Mouse (Mus musculus): ENCODE results near the gene Cse1l.

The Cse1l gene

GRCm38 (mm10) chr2:166900792-166901505, 4.9 kb upstream of the Cse1l start:
- no peak for DNase-seq (ENCODE audit: low spot score)

DNA sequence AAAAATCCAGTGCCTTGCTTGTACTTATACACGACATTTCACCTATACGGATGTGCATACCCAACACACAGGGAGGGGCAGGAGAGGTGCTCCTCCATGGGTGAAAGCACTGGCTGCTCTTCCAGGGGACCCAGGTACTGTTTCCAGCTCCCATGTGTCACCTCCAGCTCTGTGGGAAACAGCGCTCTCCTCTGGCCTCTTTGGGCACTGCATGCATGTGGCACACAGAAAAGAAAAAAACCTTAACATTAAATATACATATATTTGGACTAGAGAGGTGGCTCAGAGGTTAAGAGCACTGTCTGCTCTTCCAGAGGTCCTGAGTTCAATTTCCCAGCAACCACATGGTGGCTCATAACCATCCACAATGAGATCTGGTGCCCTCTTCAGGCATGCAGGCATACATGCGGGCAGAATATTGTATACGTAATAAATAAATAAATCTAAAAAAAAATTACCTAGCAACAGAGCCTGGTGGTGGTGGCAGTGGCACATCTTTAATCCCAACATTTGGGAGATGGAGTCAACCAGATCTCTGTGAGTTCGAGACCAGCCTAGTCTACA, 2.0 kb upstream of the Cse1l start:
- DNase-seq (ENCODE audit: low spot score) = no peak

GRCm38 (mm10) chr2:166906523-166907182, 813 bp downstream of the Cse1l start:
- DNase-seq (ENCODE audit: low spot score) = no peak

GRCm38 (mm10) chr2:166909729-166910128, 3.9 kb downstream of the Cse1l start:
- DNase-seq (ENCODE audit: low spot score) = no peak

GRCm38 (mm10) chr2:166910536-166910935, 4.7 kb downstream of the Cse1l start:
- no peak for DNase-seq (ENCODE audit: low spot score)

- no peak for DNase-seq (ENCODE audit: low spot score)
These were observed 18.1 kb downstream of the Cse1l start for GRCm38 (mm10) chr2:166923971-166924370.

DNA sequence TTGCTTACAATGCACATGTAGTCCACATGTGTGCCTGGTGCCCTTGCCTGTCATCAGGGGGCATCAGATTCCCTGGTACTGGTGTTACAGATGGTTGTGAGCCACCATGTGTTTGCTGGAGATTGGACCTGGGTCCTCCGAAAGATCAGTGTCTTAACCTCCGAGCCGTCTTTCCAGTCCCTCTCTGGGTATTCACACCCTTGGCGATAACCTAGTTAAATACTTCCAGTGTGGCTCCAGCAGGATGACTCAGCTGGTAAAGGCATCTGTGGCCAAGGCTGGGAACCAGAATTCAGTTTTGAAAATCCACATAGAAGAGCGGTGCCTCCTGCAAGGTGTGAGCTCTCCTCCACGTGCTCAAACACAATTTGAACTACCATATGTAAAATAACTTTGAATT, 28.1 kb downstream of the Cse1l start:
- no peak for DNase-seq (ENCODE audit: low spot score)

DNA sequence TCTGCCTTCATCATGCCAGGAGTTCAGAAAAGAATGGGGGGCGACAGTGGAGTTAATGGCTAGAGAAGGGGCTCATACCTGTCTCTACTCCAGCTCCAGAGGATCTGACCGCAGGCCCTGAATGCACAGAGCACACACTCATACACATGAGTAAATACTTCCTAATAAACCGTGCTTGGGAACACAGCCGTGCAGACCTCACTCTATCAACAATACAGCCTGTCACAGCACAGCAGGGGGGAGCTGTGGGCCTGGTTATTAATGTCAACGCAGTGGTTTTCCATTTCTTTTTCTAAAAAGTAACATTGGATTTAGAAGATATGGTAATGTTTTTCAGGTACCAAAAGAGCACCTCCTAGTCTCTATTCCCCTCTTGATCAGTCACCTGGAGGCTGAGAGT, 28.6 kb downstream of the Cse1l start:
- DNase-seq (ENCODE audit: low spot score) = no peak

- DNase-seq (ENCODE audit: low spot score) = no peak
These were observed 29.7 kb downstream of the Cse1l start for GRCm38 (mm10) chr2:166935582-166935981.

DNA sequence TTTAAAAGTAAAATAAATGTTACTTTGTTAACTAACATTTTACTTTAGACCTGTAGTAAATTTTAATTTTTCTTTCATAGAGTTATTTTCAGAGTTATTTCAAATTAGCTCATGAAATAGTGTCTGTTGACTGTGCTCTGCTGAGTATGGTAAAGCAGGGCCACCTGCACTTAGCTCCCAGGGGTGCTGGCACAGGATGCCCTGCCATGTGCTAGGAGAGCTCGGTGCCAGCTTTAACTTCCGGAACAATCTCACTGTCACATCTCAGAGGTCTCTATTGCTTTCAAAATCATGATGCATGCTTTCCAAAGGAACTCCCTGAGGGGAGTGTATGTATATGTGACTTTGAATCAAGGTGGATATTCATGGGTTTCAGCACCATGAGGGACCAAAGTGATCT, 30.3 kb downstream of the Cse1l start:
- DNase-seq (ENCODE audit: low spot score) = no peak

GRCm38 (mm10) chr2:166943146-166943545, 37.3 kb downstream of the Cse1l start:
- DNase-seq (ENCODE audit: low spot score) = no peak

- no peak for DNase-seq (ENCODE audit: low spot score)
These were observed 38.5 kb downstream of the Cse1l start for GRCm38 (mm10) chr2:166944346-166944745.

- DNase-seq (ENCODE audit: low spot score) = no peak
These were observed 39.6 kb downstream of the Cse1l start for GRCm38 (mm10) chr2:166945456-166945855.

DNA sequence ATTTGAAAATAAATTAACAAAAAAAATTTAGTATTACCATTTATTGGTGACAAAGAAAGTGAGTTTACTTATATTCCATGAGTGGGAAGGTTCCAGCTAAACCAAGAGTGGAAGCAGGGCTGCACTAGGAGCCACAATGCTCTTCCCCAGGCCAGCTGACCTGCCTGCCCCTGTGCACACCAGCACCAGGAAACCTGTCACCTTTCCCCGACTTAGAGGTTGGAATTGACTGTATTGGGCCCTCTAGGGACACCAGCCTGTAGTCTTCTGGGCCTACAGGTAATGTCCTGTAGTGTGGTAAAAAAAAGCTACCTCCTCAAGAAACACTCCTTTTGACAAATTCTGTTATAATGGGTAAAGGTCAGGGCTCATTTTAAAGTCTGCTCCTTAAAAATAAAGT, 42.4 kb downstream of the Cse1l start:
- DNase-seq (ENCODE audit: low spot score) = no peak

DNA sequence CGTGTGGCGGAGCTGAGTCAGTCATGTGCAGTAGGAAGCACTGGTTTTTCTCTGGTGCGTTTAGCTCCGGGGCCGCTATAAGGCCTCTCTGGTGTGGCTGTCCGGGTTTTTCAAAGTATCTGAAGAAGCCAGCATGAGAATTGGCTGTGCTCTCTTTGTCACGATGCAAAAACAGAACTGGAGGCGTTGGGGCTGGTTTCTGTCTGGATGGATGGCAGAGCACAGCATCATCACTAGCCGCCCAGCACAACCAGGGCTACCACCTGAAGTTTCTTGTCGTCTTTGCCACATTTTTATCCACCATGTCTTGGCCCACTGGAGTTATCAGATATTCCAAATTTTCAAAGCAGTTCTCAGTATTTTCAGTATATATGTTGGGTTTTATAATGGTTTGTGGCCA, 43.1 kb downstream of the Cse1l start:
- no peak for DNase-seq (ENCODE audit: low spot score)

DNA sequence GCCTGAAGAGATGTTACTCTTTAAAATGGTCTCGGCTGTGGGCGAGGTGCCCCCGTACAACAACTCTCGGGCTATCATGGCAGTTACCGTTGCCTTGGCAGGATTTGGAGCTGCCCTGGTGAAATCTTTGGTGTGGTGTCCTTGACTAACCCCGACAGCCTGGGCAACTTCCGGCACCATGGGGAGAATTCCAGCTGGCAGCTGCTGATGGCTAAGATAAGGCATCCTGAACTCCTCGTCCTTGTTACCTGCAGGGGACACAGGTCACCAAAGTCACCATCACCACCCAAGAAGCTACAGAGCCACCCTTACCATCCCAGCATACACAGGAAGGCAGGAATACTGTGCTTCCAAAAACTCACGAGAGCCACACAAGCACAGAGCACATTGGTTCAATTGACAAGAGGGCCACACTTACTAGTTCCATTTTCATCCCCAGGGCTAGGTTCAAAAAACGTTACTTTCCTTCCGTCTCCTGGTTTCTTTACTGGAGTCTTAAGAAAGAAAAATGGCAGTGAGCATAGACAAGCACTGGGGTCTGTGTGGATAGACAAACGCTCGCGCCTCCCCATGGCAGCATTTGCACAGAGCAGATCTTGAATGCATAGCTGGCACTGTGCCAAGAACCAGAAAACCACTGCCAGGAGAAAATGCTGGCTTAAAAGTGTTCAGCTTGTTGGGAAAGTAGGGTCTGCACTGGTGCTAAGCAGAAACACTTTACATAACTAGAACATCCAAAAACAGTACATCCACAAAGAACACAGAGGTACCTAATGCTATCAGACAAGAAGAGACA, 45.2 kb downstream of the Cse1l start:
- DNase-seq (ENCODE audit: low spot score) = no peak

DNA sequence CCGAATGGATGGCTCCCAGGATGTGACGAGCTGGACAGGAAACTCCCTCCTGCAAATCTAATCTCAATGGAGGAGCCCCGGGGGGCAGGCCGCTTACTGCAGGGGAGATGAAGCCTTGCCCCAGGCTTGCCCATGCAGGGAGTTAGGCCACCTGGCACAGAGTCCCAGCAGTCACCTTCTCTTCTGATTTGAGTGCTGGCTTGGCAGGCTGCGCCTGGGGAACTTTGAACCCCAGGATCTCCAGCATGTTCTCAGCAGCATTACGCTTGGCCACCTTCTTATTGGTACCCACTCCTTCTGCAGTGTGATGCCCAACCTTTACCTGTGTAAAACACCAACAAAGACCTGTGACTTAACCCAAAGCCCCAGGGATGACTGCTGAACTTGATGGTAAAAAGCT, 46.3 kb downstream of the Cse1l start:
- no peak for DNase-seq (ENCODE audit: low spot score)

DNA sequence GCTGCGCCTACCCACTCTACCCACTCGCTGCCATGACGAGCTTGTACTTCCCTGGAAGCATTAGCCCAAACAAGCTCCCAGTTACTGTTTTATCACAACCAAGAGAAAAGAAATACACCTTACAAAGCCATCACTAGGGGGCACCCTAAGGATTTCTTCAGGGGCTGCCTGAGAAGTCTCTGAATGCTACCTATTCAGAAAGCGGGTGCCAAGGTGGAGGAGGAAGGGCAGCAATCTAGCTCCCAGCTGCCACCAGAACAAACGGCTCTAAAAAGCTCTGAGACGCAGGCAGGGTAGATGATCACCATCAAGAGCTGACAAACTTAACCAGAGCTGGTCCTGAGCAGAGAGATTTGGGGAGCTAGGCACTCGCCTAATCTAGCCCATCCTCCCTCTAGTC, 51.0 kb downstream of the Cse1l start:
- peak; percentile 57 for DNase-seq (ENCODE audit: low spot score)

GRCm38 (mm10) chr2:166960648-166961330, 54.9 kb downstream of the Cse1l start:
- DNase-seq (ENCODE audit: low spot score) = no peak

DNA sequence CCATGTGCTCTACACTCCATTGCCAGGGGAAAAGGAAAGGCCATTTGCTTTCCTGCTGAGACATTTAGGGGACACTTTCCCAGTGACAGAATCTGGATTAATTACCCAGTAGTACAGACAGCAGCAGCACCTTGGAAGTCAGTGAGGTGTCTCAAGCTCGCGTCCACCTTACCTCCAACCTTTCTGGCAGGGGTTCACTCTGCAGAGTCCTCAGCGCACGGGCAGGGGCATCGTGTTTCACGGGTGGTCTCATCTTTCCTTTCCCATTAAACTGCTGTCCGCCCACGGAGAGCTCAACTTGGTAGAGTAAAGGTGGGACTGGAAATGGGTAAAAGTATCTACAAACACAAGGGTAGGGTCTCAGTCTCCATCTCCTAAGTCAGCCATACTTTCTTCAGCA, 57.4 kb downstream of the Cse1l start:
- no peak for DNase-seq (ENCODE audit: low spot score)

DNA sequence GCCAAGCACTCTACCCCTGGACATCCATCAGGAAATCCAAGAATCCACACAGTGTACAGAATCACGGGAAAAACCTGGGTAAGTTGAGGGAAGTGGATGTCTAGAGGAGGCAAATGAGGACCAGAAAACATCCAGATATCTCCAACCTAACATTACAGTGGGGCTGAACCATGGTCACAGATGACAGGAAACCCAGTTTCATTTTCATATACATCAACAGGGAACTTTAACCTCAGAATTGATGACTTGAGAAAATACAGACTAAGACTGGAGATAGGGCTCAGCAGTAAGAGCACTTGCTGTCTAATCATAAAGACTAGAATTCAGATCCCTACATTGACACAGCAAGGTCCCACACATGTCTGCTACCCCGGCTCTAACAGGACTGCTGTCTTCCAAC, 58.9 kb downstream of the Cse1l start:
- no peak for DNase-seq (ENCODE audit: low spot score)

DNA sequence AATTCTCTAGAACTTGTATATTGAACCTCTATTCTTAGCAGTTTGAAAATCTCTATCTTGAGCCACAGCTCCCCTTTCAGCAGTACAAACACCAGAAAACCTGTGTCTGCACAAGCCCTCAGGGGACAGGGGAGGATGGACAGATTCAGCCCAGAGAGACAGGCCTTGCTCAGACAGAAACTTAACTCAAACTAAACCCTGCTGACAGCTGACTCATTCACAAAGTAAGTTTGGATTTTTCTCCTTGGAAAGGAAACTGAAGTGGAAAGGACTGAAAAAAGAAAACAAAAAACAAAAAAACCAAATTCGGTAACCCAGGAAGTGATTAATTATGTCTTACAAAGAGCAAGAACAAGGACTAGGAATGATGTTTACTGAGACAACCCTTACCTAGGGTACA, 67.3 kb downstream of the Cse1l start:
- DNase-seq (ENCODE audit: low spot score) = no peak

Data from layer of hippocampus, adult 9-10 months (tissue).